Mouse (Mus musculus) liver, adult 2 months (tissue): ENCODE measurements around the gene Ets2. TPM values are rescaled to one million over a fixed set of nuclear protein-coding genes. Genes with fewer than 3 reads are reported as not detected.

Experiments used
- DNase-seq: peaks from one replicate; pipeline ENCODE4 v3.0.0-alpha.2; 2011; ENCODE audit warnings: low read depth, low spot score; ENCODE audit errors: extremely low read depth
- H3K27ac ChIP-seq: fragments of 200-500 bp; replicated peaks from 2 replicates; pipeline ENCODE4 v1.5.1; 2012; ENCODE audit warnings: low read depth, mild to moderate bottlenecking, control low read depth, inconsistent platforms, low read length; ENCODE audit not compliant: insufficient read depth
- H3K27me3 ChIP-seq: fragments of 200-500 bp; 2 replicates; pipeline ENCODE4 v1.6.1; 2012; ENCODE audit warnings: mild to moderate bottlenecking, moderate library complexity, low read length, inconsistent platforms; ENCODE audit not compliant: control insufficient read depth, insufficient read depth
- H3K36me3 ChIP-seq: fragments of 200-500 bp; 2 replicates; pipeline ENCODE4 v1.6.1; 2012; ENCODE audit warnings: low read length, inconsistent platforms; ENCODE audit not compliant: control insufficient read depth, insufficient read depth
- H3K4me1 ChIP-seq: fragments of 200-500 bp; 2 replicates; pipeline ENCODE4 v1.6.1; 2011; ENCODE audit warnings: low read length; ENCODE audit not compliant: control insufficient read depth, insufficient read depth
- H3K4me3 ChIP-seq: fragments of 200-500 bp; 2 replicates; pipeline ENCODE4 v1.5.1; 2011; ENCODE audit warnings: low read depth, mild to moderate bottlenecking, control low read depth, low read length, moderate library complexity; ENCODE audit not compliant: insufficient read depth
- H3K79me2 ChIP-seq: fragments of 200-500 bp; 2 replicates; pipeline ENCODE4 v1.6.1; 2012; ENCODE audit warnings: inconsistent platforms, mild to moderate bottlenecking, low read length, moderate library complexity; ENCODE audit not compliant: control insufficient read depth, insufficient read depth
- H3K9ac ChIP-seq: fragments of 200-500 bp; 2 replicates; pipeline ENCODE4 v1.6.1; 2012; ENCODE audit warnings: low read depth, mild to moderate bottlenecking, control low read depth, inconsistent platforms, low read length
- CTCF ChIP-seq: fragments of 200-500 bp; IDR thresholded peaks from 2 replicates; pipeline ENCODE4 v1.5.1; 2011; ENCODE audit warnings: low read depth, low read length, control low read depth
- POLR2A ChIP-seq: fragments of 200-500 bp; IDR thresholded peaks from 2 replicates; pipeline ENCODE4 v1.6.1; 2011; ENCODE audit warnings: low read length, control low read depth; ENCODE audit not compliant: insufficient read depth; ENCODE audit errors: extremely low read depth
- WGBS: fragments of 180-500 bp; shearing (Covaris S2); methylation state at CpG from one replicate; pipeline ENCODE4 v1.1.7; 2018; 5-methylcytosine and 5-hydroxymethylcytosine counted together
- polyA plus RNA-seq: library from polyadenylated mRNA; depleted of rRNA; stranded (reverse); fragments of >200 nt; gene quantifications from 2 replicates; pipeline ENCODE4 v1.2.3, GENCODE M21; 2012
- total RNA-seq: library from RNA; depleted of rRNA; stranded (reverse); fragments of >200 nt; gene quantifications from 2 replicates; pipeline ENCODE4 v1.2.3, GENCODE M21; 2014

The Ets2 gene
- total and polyA plus RNA-seq, 2 experiments, result 10.7 to 14.6 TPM

DNA sequence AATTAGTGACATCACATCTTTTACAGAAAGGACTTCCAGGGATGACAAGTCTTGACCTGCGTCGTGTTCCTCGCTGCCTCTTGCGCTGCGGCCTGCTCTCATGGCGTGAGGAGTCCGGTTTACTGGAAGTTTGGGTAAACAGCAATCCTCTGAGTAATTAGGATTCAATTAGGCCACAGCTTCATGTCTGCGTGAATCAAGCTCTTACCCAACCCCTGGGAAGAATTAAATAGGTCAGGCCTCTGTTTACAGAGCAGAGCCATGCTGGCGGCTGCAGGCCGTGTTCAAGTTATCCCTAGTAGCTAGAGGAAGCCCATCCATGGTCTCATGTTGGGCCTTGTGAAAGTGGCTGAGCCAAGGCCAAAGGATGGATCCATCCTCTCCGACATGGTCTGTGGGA lies 39.5 kb downstream of the Ets2 start:
- TF ChIP-seq CTCF (no peak), POLR2A (no peak)
- WGBS, result 54% methylated on average over 11 of the region's 11 CpGs
- H3K79me2 ChIP-seq, result no peaks in the 10 kb centered on the region
- no peak overlapping the region for H3K27ac ChIP-seq
- no peak overlapping the region for H3K9ac ChIP-seq
- H3K4me3 ChIP-seq, result no peak overlapping the region
- no peaks in the 10 kb centered on the region for H3K36me3 ChIP-seq
- no peaks in the 10 kb centered on the region for H3K27me3 ChIP-seq
- peak; percentile 61 for DNase-seq
- H3K4me1 ChIP-seq, result peaks cover 2% of the 10 kb centered on the region; the same call in 1 of the 2 replicates

DNA sequence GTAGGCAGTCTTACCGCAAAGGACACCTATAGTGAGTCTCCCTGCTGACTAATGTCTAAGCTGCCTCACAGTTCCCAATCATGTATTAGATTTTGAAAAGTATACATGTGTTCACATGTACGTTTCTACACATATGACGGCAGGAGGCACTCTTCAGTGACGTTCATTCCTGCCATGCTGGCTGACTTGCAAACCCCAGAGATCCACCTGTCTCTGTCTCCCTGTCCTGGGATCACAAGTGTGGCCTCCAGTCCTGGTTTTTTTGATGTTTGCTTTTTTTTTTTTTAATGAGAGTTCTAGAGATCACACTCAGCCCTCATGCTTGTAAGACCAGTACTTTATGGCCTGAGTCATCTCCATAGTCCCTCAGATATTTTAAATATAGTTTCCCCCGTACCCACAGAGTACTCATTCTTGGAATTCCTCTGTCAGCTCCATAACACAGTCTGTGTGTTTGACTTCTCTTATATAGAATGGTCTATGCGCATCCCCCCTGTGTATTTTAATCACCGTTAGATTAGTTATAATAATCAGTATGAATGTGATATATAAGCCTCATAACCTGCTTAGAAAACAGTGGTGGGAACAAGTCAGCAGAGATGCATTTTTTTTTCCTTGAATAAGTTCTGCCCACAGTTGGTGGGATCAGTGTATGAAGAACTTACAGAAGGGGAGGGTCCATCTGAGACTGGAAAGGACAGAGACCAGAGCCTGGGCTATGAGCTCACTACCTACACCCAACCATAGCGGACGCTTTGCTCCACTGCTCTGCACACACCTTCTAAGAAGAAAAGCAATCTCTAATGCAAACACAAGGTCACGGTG lies 40.3 kb downstream of the Ets2 start:
- Histone ChIP-seq H3K27me3 (no peaks in the 10 kb centered on the region), H3K79me2 (no peaks in the 10 kb centered on the region), H3K4me3 (no peak overlapping the region), H3K36me3 (no peaks in the 10 kb centered on the region), H3K4me1 (peaks cover 2% of the 10 kb centered on the region; the same call in 1 of the 2 replicates), H3K9ac (no peak overlapping the region), H3K27ac (no peak overlapping the region)
- WGBS, result 85% methylated on average over 10 of the region's 10 CpGs
- TF ChIP-seq CTCF (no peak), POLR2A (no peak)
- no peak for DNase-seq

DNA sequence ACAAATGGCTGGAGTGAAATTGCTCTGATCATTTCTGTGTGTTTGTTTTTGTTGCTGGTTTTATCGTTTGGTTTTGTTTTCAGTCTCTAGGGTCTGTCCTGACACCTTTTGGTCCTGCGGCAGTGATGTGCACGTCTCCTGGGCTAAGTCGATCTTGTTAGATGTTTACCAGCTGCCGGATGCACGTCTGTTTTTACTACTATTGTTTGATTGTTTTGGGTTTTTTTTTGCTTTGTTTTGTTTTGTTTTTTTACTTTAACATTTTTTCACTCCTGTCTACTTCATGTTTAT lies 40.8 kb downstream of the Ets2 start:
- H3K36me3 ChIP-seq, result no peaks in the 10 kb centered on the region
- TF ChIP-seq CTCF (no peak), POLR2A (no peak)
- DNase-seq, result no peak
- no peaks in the 10 kb centered on the region for H3K27me3 ChIP-seq
- 58% methylated on average over 6 of the region's 6 CpGs for WGBS
- H3K27ac ChIP-seq, result no peak overlapping the region
- H3K79me2 ChIP-seq, result no peaks in the 10 kb centered on the region
- no peak overlapping the region for H3K4me3 ChIP-seq
- no peak overlapping the region for H3K9ac ChIP-seq
- peaks cover 2% of the 10 kb centered on the region; the same call in 1 of the 2 replicates for H3K4me1 ChIP-seq

DNA sequence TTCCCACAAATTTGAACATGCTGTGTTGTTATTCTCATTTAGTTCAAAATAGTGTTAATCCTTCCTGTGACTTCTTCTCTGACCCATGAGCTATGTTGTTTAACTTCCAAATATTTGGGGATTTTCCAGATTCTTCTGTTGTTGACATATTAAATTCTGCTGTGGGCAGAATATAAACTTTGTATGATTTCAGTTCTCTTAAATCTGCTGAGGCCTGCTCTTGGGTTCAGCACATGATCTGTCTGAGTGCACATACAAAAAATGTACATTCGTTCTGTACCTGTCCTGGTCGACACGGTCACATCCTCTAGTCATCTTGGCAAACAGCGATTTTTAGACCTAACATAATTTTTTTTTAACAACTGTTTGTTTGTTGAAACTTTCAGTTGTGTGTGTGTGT lies 41.2 kb downstream of the Ets2 start:
- H3K36me3 ChIP-seq, result no peaks in the 10 kb centered on the region
- peaks cover 2% of the 10 kb centered on the region; the same call in 1 of the 2 replicates for H3K4me1 ChIP-seq
- peak; percentile 35 for DNase-seq
- H3K79me2 ChIP-seq, result no peaks in the 10 kb centered on the region
- no peak overlapping the region for H3K27ac ChIP-seq
- no peak overlapping the region for H3K4me3 ChIP-seq
- H3K27me3 ChIP-seq, result no peaks in the 10 kb centered on the region
- WGBS, result 77% methylated on average over 4 of the region's 4 CpGs
- no peak overlapping the region for H3K9ac ChIP-seq
- TF ChIP-seq CTCF (no peak), POLR2A (no peak)

DNA sequence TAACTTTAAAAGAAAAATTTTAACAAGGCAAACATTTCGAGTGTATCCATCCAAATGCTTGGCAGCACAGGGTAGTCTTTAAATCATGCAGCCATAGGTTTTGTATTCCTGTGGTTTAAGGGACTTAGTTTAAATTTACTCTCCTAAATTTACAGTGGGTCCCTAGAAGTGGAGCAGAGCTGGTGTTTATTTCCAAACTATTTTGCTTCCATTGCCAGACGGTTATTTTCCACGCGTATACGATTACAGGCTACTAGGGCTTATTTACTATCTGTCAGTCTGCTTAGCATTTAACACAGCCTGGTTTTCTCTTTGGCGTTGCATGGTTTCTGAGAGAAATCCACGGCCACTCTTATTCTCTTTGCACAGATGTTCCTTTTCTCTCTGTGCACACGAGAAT lies 42.9 kb downstream of the Ets2 start:
- 83% methylated on average over 8 of the region's 8 CpGs for WGBS

DNA sequence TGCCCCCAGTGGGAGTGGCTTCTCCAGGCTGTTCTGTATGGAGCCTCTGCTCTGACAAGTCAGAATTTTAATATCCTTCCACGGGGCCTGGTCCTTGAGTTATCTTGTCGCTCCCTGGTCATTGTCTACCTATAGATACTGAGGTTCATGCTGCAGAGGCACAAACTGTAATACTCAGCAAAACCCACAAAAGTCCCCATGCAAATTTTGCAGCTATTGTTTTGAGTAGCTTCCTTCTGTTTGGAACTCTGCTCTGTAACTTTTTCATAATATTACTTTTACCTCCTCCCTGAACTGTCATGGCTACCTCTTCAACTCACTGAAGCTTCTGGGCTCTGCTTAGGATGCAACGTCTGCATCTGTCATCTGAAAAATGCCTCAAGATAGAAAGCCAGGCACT lies 43.8 kb downstream of the Ets2 start:
- WGBS, result 84% methylated on average over 3 of the region's 3 CpGs

More for the DNA sequence above, 42.9 kb downstream of the Ets2 start:
- H3K9ac ChIP-seq, result no peak overlapping the region
- peaks cover 2% of the 10 kb centered on the region; the same call in 1 of the 2 replicates for H3K4me1 ChIP-seq
- H3K79me2 ChIP-seq, result no peaks in the 10 kb centered on the region
- H3K27me3 ChIP-seq, result no peaks in the 10 kb centered on the region
- no peak overlapping the region for H3K27ac ChIP-seq
- no peak for TF ChIP-seq CTCF
- no peak for TF ChIP-seq POLR2A
- H3K36me3 ChIP-seq, result no peaks in the 10 kb centered on the region
- no peak for DNase-seq
- H3K4me3 ChIP-seq, result no peak overlapping the region

More for the DNA sequence above, 43.8 kb downstream of the Ets2 start:
- no peak for DNase-seq
- peaks cover 2% of the 10 kb centered on the region; the same call in 1 of the 2 replicates for H3K4me1 ChIP-seq
- no peak overlapping the region for H3K27ac ChIP-seq
- H3K36me3 ChIP-seq, result no peaks in the 10 kb centered on the region
- H3K4me3 ChIP-seq, result no peak overlapping the region
- no peaks in the 10 kb centered on the region for H3K79me2 ChIP-seq
- H3K27me3 ChIP-seq, result no peaks in the 10 kb centered on the region
- TF ChIP-seq POLR2A, result no peak
- TF ChIP-seq CTCF, result no peak
- H3K9ac ChIP-seq, result no peak overlapping the region
